Mouse (Mus musculus): ENCODE results near the gene Gabpa.

The Gabpa gene

DNA sequence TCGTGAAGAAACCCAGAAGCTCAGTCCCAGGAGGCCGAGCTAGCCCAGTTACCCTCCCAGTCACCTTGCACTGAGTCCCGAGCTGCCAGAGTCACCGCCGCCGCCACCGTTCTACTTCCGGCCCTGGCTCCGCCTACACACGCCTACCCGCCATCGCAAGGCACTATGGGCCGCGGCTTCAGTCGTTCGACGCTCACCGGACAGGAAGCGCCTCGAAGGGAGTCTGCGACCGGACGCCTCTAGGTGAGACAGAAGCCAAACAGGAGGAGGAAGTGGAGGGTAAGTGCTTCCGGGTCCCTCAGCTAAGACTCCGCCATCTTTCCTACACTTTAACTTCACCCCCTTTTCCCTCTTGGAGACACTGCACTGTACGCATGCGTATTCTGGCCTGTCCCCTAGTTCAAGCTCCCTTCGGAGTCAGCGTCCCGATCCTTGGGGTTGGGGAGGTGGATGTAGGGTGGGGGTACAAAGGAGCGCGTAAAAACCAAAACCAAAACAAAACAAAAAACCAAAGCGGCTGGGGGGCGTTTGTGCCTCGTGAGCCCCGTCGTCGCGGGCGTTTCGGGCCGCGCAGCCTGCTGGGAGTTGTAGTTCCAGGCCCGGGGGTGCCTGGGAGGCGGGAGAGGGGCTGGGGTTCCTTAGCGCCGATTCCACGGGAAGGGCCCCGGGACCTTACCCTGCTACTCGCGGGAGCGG is at the start of gene Gabpa:
Gene Gabpa (plus strand): TSS at position 181 of the 696 bp plus-strand sequence.
- in situ Hi-C loops (cut with MboI; ENCODE audit: low pct_unique_long_range_greater_than_20kb in 1 of 2, low sequenced_read_pairs in 2 of 2, unreplicated experiment in 1 of 2): loop anchor here (10.0 to 25.0 kb wide), 2 partner anchors 98 to 100 kb away; partner anchors contain the start of gene Mrpl39 (in 2 of the 2)

GRCm38 (mm10) chr16:84784966-84785365 is 49.8 kb upstream of the Gabpa start:
- in situ Hi-C loops (cut with MboI; ENCODE audit: low pct_unique_long_range_greater_than_20kb in 1 of 2, low sequenced_read_pairs in 2 of 2, unreplicated experiment in 1 of 2): no loop called here

GRCm38 (mm10) chr16:84790595-84791165 is 44.0 kb upstream of the Gabpa start:
- in situ Hi-C loops (cut with MboI; ENCODE audit: low pct_unique_long_range_greater_than_20kb in 1 of 2, low sequenced_read_pairs in 2 of 2, unreplicated experiment in 1 of 2): no loop called here

DNA sequence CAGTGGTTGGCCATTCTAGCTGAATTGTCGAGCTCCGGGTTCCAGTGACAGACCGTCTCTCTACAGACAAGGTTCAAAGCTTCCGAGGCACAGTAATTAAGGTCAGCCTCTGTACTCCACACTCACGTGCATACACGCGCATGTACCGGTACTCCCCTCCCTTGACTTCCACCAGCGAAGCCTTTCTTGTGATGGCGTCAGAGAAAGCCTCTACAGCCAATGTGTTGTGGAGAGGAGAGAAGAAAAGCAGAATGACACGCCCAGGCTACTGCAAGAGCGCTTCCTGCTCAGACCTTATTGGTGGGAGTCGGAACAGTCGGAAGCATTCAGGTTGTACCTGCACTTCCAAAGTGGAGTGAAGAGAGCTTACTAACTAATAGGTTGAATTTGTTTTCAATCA is 41.3 kb upstream of the Gabpa start:
- in situ Hi-C loops (cut with MboI; ENCODE audit: low pct_unique_long_range_greater_than_20kb in 1 of 2, low sequenced_read_pairs in 2 of 2, unreplicated experiment in 1 of 2): no loop called here

DNA sequence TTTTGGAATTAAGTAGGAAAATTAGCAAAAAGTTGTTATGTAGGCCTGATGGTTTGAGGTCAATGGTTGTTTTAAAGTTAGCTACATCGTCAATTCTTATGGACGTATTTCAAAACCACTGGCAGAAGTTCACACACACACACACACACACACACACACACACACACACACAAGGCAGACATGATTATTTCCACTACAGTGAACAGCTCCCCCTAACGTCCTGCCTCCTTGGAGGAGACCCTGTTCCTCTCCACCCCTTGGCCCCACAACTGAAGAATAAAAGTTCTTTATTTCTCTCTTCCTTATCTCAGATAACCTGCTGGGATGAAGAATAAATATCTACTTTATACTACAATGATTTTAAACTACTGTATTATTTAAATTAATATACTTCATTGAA is 39.4 kb upstream of the Gabpa start:
- in situ Hi-C loops (cut with MboI; ENCODE audit: low pct_unique_long_range_greater_than_20kb in 1 of 2, low sequenced_read_pairs in 2 of 2, unreplicated experiment in 1 of 2): no loop called here

DNA sequence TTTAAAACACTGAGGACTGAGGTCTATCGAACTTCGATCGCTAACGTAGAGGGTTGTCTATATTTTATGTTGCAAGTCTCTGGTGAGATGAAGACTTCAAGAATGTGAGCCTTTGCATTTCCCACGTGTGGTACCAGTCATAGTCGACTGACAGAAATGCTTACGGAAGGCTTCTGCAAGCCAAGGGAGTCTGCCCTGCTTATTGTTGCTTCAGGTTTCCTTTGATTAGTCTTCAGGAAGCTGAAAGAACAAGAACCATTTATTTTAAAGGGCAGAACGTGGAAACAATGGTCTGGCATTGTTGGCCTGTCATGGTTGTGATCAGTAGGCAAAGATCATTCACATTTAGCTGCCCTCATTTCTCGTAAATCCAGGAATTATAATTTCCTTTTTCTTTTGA is 38.0 kb upstream of the Gabpa start:
- in situ Hi-C loops (cut with MboI; ENCODE audit: low pct_unique_long_range_greater_than_20kb in 1 of 2, low sequenced_read_pairs in 2 of 2, unreplicated experiment in 1 of 2): no loop called here

- in situ Hi-C loops (cut with MboI; ENCODE audit: low pct_unique_long_range_greater_than_20kb in 1 of 2, low sequenced_read_pairs in 2 of 2, unreplicated experiment in 1 of 2): no loop called here
Measured at GRCm38 (mm10) chr16:84800038-84800437, 34.7 kb upstream of the Gabpa start.

- in situ Hi-C loops (cut with MboI; ENCODE audit: low pct_unique_long_range_greater_than_20kb in 1 of 2, low sequenced_read_pairs in 2 of 2, unreplicated experiment in 1 of 2): no loop called here
Measured at GRCm38 (mm10) chr16:84802217-84802616, 32.5 kb upstream of the Gabpa start.

DNA sequence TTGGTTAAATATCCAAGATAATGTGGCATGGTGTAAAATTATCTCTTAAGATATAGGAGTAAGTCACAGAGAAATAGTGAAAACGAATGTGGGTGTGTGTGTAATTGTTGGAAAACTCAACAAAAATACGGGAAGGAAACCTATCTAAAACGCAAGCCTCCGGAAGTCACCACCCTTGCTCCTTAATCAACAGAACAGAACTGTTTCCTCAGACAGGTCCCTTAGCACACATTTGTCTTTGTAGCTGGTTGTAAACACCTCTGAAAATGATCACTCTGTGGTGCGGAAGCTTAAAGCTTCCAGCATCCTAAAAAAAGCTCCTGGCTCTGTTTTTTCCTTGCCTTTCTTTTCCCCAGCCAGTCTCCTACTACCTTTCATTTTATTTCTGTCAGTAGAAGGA is 29.9 kb upstream of the Gabpa start:
- in situ Hi-C loops (cut with MboI; ENCODE audit: low pct_unique_long_range_greater_than_20kb in 1 of 2, low sequenced_read_pairs in 2 of 2, unreplicated experiment in 1 of 2): no loop called here

DNA sequence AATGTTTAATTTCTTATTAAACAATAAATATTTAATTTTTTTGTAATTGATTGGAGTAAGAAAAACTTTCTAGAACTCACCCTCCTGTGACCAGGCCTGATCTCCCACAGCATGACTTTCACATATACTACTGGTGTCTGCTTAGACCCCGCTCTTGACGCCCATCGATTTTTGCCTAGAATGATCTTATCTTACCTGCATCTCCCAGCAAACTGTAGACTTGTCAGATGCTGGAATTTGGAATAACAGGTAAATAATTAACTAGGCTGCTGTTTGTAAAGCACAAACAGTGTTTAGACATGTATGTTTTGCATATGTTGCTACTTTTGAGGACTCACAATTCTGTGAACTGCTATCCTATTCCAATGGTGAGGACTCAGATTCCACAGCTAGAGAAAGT is 28.6 kb upstream of the Gabpa start:
- in situ Hi-C loops (cut with MboI; ENCODE audit: low pct_unique_long_range_greater_than_20kb in 1 of 2, low sequenced_read_pairs in 2 of 2, unreplicated experiment in 1 of 2): no loop called here

DNA sequence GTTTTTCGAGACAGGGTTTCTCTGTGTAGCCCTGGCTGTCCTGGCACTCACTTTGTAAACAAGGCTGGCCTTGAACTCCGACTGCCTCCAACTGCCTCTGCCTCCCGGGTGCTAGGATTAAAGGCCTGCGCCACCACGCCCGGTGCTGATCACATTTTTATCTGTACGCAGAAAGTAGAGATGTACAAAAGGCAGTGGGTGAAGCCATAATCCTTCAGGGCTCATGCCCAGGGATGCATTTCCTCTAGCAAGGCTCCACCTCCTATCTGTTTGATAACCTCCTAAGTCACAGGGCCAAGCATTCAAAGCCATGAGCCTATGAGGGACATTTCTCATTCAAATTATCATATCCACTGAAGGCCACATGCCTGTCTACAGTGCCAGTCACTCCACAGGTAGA is 26.9 kb upstream of the Gabpa start:
- in situ Hi-C loops (cut with MboI; ENCODE audit: low pct_unique_long_range_greater_than_20kb in 1 of 2, low sequenced_read_pairs in 2 of 2, unreplicated experiment in 1 of 2): no loop called here

- in situ Hi-C loops (cut with MboI; ENCODE audit: low pct_unique_long_range_greater_than_20kb in 1 of 2, low sequenced_read_pairs in 2 of 2, unreplicated experiment in 1 of 2): no loop called here
Measured at GRCm38 (mm10) chr16:84810254-84810653, 24.5 kb upstream of the Gabpa start.

DNA sequence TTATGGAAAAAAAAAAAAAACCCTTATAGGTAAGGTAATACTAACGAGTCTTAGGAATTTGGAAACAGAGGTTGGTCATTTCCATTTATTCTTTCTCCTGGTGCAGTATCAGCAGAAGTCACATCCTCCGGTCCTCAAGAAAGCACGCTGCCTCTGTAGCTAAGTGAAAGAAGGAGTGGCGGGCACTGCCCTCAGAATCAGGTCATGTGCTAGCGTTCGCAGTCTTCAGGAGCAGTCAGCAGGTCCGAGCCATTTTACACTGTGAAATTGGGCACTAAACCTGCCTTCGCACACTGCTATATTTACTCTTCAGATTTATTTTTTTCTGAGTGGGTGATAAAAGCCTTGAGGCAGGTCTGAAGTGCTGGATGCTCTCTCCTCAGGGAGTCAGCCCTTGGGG is 20.9 kb upstream of the Gabpa start:
- in situ Hi-C loops (cut with MboI; ENCODE audit: low pct_unique_long_range_greater_than_20kb in 1 of 2, low sequenced_read_pairs in 2 of 2, unreplicated experiment in 1 of 2): no loop called here

DNA sequence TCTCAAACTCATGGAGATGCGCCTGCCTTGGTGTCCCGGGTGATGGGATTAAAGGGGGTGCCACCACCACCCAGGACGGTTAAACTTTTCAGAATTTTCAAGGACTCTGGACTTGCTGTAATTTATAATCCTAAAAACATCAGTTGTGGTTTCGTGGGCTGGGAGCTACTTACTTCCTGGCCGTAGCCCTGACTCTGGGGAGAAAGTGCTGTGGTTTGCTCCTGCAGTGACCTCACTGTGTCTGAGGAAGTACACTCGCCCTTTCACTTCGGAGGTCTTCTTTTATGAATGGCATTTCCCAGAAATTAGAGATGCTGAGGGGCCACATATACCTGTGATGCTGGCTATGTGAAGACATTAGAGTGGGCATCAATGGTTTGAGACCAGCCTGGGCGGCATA is 20.2 kb upstream of the Gabpa start:
- in situ Hi-C loops (cut with MboI; ENCODE audit: low pct_unique_long_range_greater_than_20kb in 1 of 2, low sequenced_read_pairs in 2 of 2, unreplicated experiment in 1 of 2): no loop called here

GRCm38 (mm10) chr16:84817423-84817822 is 17.3 kb upstream of the Gabpa start:
- in situ Hi-C loops (cut with MboI; ENCODE audit: low pct_unique_long_range_greater_than_20kb in 1 of 2, low sequenced_read_pairs in 2 of 2, unreplicated experiment in 1 of 2): no loop called here

DNA sequence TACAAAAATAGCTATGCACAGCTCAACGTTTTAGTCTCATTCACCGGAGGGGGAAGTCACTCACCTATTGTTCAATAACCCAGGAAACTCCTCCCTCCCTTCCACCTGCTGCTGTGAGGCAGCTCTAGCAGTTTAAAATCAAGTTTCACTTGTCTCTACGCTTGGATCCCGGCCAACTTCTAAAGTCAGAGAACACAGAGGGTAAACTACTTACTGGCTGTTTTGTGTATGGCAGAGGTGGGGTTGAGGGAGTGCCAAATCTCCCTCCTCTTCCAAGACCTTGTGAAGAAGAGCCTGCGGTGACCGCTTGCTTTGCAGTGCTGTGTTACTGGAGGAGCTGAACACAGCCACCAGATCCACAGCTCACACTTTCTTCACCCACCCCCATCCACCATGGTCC is 9.7 kb upstream of the Gabpa start:
- in situ Hi-C loops (cut with MboI; ENCODE audit: low pct_unique_long_range_greater_than_20kb in 1 of 2, low sequenced_read_pairs in 2 of 2, unreplicated experiment in 1 of 2): loop anchor here in 1 of 2 experiments (25.0 kb wide), 1 partner anchor 88 kb away; the partner anchor contains the start of gene Mrpl39

DNA sequence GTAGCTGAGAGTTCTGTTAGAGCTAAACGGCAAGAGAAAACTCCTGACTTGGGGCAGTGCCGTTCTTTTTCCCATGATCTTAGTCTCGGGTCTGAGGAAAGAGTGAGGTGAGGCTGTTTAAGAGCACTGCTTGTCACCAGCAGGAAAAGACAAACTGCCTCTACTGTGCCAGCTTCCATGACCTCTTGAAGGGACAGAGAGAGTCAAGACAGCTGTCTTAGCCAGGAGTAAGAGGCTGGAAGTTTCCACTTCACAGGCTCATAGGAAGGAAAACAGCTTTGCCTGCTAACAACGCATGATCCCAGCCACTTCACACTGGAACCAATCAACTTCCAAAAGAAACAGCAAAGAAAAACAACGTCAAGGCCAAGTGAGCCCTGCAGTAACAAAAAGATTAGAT is 3.0 kb upstream of the Gabpa start:
- in situ Hi-C loops (cut with MboI; ENCODE audit: low pct_unique_long_range_greater_than_20kb in 1 of 2, low sequenced_read_pairs in 2 of 2, unreplicated experiment in 1 of 2): loop anchor here (10.0 to 25.0 kb wide), 2 partner anchors 94 to 97 kb away; partner anchors contain the start of gene Mrpl39 (in 2 of the 2)

DNA sequence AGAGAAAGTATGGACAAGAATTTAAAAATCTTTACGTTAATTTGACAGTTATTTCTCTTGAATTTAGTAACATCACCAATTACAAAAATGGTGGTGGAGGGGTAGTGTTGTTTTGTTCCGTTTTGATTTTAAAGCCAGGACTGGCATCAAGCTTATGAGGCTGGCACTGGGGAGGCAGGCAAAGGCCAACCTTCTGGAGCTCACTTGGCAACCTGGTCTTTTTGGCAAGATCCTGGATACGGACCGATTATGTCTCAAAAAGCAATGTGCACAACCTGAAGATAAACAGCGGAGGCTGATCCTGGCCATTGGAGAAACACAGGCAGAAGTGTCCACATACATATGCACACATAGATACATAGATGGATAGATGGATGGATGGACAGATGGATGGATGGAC is 2.0 kb upstream of the Gabpa start:
- in situ Hi-C loops (cut with MboI; ENCODE audit: low pct_unique_long_range_greater_than_20kb in 1 of 2, low sequenced_read_pairs in 2 of 2, unreplicated experiment in 1 of 2): loop anchor here (10.0 to 25.0 kb wide), 2 partner anchors 95 to 98 kb away; partner anchors contain the start of gene Mrpl39 (in 2 of the 2)

DNA sequence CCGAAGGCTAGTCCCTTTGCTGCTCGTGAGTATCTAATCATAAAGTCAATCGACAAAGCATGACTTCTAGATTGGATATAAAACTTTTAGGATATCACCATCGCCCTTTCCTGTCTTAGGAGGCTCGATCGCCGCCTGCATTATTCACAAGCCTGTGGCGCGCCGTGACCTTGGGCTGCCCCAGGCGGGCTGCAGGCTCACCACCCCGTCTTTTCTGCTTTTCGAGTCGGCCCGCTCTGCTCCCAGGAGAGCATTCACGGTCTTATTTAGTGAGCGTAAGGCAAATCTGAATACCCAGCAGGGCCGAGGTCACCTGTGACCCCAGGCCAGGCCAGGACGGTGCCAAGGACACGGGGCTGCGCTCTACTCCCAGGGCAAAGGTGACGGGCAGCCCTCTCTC is 381 bp upstream of the Gabpa start:
- in situ Hi-C loops (cut with MboI; ENCODE audit: low pct_unique_long_range_greater_than_20kb in 1 of 2, low sequenced_read_pairs in 2 of 2, unreplicated experiment in 1 of 2): loop anchor here (10.0 to 25.0 kb wide), 2 partner anchors 97 to 100 kb away; partner anchors contain the start of gene Mrpl39 (in 2 of the 2)

- in situ Hi-C loops (cut with MboI; ENCODE audit: low pct_unique_long_range_greater_than_20kb in 1 of 2, low sequenced_read_pairs in 2 of 2, unreplicated experiment in 1 of 2): loop anchor here (10.0 to 25.0 kb wide), 2 partner anchors 98 to 101 kb away; partner anchors contain the start of gene Mrpl39 (in 2 of the 2)
Measured at GRCm38 (mm10) chr16:84835441-84835822, 707 bp downstream of the Gabpa start, which contains the start of gene Atp5j. Atp5j (minus strand) TSS chr16:84835625.
